Mouse (Mus musculus) cerebellum, adult 11-12 months (tissue): ENCODE measurements around the gene AI597479.
"Not testable (repeated sequence)": the region's sequence is repeated elsewhere in the genome, so short reads cannot be mapped to it uniquely, and the experiment has no call there.

Experiments used
- DNase-seq: peaks from one replicate; pipeline ENCODE4 v3.0.0; 2022

Gene AI597479

GRCm38 (mm10) chr1:43127196-43127595 lies 28.7 kb downstream of the AI597479 start:
- DNase-seq, result no peak

GRCm38 (mm10) chr1:43127820-43128610 lies 29.5 kb downstream of the AI597479 start:
- no peak for DNase-seq

- no peak for DNase-seq
These were observed 31.9 kb downstream of the AI597479 start for GRCm38 (mm10) chr1:43130219-43130981.

- no peak for DNase-seq
These were observed 33.1 kb downstream of the AI597479 start for GRCm38 (mm10) chr1:43131591-43131990.

GRCm38 (mm10) chr1:43136488-43137029 lies 38.0 kb downstream of the AI597479 start:
- DNase-seq, result not testable (repeated sequence)

GRCm38 (mm10) chr1:43137334-43137733 lies 38.8 kb downstream of the AI597479 start:
- no peak for DNase-seq

- DNase-seq, result no peak
These were observed 39.8 kb downstream of the AI597479 start for GRCm38 (mm10) chr1:43138268-43138812.

GRCm38 (mm10) chr1:43139587-43140266 lies 41.2 kb downstream of the AI597479 start:
- DNase-seq, result peak; percentile 59

GRCm38 (mm10) chr1:43141555-43141961 lies 43.0 kb downstream of the AI597479 start:
- peak; percentile 28 for DNase-seq

GRCm38 (mm10) chr1:43142849-43143248 lies 44.3 kb downstream of the AI597479 start:
- DNase-seq, result no peak

- no peak for DNase-seq
These were observed 44.8 kb downstream of the AI597479 start for GRCm38 (mm10) chr1:43143284-43143683.

GRCm38 (mm10) chr1:43143791-43144190 lies 45.3 kb downstream of the AI597479 start:
- DNase-seq, result no peak

- DNase-seq, result no peak
These were observed 45.9 kb downstream of the AI597479 start for GRCm38 (mm10) chr1:43144338-43144906.

GRCm38 (mm10) chr1:43145388-43145787 lies 46.9 kb downstream of the AI597479 start:
- DNase-seq, result no peak

GRCm38 (mm10) chr1:43147474-43147873 lies 49.0 kb downstream of the AI597479 start:
- no peak for DNase-seq

- DNase-seq, result no peak
These were observed 51.7 kb downstream of the AI597479 start for GRCm38 (mm10) chr1:43150225-43150624.

- DNase-seq, result no peak
These were observed 54.1 kb downstream of the AI597479 start for GRCm38 (mm10) chr1:43152626-43153025.

GRCm38 (mm10) chr1:43153538-43153937 lies 55.0 kb downstream of the AI597479 start:
- DNase-seq, result no peak

GRCm38 (mm10) chr1:43154491-43154890 lies 56.0 kb downstream of the AI597479 start:
- DNase-seq, result no peak

- no peak for DNase-seq
These were observed 59.4 kb downstream of the AI597479 start for GRCm38 (mm10) chr1:43157907-43158306.

- DNase-seq, result no peak
These were observed 60.9 kb downstream of the AI597479 start for GRCm38 (mm10) chr1:43159429-43159828.

GRCm38 (mm10) chr1:43162394-43162793 lies 63.9 kb downstream of the AI597479 start:
- DNase-seq, result no peak

GRCm38 (mm10) chr1:43163084-43163466 lies 64.6 kb downstream of the AI597479 start:
- no peak for DNase-seq
